Mouse (Mus musculus) small intestine, adult 2 months (tissue): ENCODE measurements around the gene Uchl3.

Experiments
- CTCF ChIP-seq: fragments of 200-500 bp; IDR thresholded peaks from 2 replicates; pipeline ENCODE4 v1.5.1; 2012; ENCODE audit warnings: low read depth, mild to moderate bottlenecking, control low read depth, inconsistent platforms, low read length, moderate library complexity, mixed read lengths; ENCODE audit not compliant: insufficient replicate concordance, insufficient read length; ENCODE audit errors: extremely low read depth
- POLR2A ChIP-seq: fragments of 200-500 bp; IDR thresholded peaks from 2 replicates; pipeline ENCODE4 v1.6.1; 2012; ENCODE audit warnings: low read depth, mild to moderate bottlenecking, control low read depth, inconsistent platforms, low read length, moderate library complexity

DNA sequence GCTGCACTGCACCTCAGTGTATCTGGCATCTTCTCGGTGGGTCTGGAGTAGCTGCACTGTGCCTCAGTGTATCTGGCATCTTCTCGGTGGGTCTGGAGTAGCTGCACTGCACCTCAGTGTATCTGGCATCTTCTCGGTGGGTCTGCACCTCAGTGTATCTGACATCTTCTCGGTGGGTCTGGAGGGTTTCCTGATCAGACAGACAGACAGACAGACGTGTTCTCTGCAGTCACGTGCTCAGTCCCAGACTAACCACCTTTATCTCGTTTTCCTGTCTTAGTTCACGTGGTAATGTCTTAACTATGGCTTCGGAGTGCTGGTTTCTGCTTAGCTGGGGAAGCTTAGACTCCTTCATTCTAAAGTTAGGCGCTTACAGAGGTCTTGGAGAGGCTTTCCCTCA lies 2.5 kb downstream of the Uchl3 start:
- TF ChIP-seq CTCF (no peak), POLR2A (no peak)
